Mouse (Mus musculus): ENCODE measurements around the gene Slc23a2. TPM values are rescaled to one million over a fixed set of nuclear protein-coding genes. Genes with fewer than 3 reads are reported as not detected.

Gene Slc23a2
- polyA plus RNA-seq, 1 experiment from 2014 or later, result 8.9 TPM

DNA sequence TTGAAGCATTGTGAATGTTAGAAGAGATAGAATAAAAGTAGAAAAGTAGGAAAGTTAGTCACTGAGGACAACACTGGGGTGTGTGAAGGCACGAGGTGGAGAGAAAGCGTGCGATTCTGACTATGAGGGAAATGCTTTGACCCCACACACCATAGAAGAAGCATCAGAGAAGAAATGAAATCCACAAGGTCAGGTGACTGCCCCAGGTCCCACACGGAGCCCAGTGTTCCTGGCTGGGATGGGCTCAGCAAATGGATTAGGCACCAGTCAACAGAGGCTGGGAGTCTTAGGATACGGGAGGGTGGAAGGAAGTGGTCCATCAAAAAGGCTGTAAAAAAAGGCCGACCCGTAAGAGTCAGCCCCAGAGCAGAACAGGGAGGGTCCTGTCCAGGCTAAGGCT lies 124.5 kb downstream of the Slc23a2 start:
- Histone ChIP-seq H3K27ac (replicated peaks) (no peak overlapping the region), H3K27me3 (replicated peaks; ENCODE audit: low read depth, poor library complexity, severe bottlenecking) (no peaks in the 10 kb centered on the region)

DNA sequence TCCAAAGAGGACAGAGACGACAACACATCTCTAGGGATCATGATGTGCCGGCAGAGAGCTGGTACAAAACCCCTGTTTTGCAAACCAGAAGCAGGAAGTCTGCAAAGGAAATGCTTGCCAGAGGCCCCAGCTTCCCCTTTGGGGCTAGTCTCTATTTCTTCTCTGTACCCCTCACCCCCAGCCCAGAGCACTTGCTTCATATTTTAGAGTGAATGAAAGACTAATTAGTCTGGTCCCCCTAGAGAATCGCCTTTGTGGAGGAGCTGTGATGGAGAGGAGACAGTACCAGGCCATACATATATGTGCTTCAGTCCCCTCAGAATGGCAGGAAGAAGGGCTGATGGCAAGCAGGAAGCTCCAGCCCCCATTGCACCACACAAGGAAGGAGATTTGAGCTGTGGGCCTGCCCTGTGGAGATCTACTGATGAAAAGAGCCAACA lies 125.5 kb downstream of the Slc23a2 start:
- H3K9me3 ChIP-seq, result no peaks in the 10 kb centered on the region
- WGBS, result 79% methylated on average over 3 of the region's 3 CpGs
- no peak overlapping the region for H3K4me3 ChIP-seq
- H3K36me3 ChIP-seq (replicated peaks), result no peaks in the 10 kb centered on the region
- peaks cover 36% of the 10 kb centered on the region for H3K4me1 ChIP-seq
- no peak for DNase-seq (ENCODE audit: low spot score)
- no peaks in the 10 kb centered on the region for H3K27me3 ChIP-seq (replicated peaks; ENCODE audit: low read depth, poor library complexity, severe bottlenecking)
- H3K27ac ChIP-seq (replicated peaks), result peak overlapping the region; percentile 19; the same call in 1 of the 2 replicates

More for the DNA sequence above, 124.5 kb downstream of the Slc23a2 start:
- Histone ChIP-seq H3K4me3 (no peak overlapping the region), H3K4me1 (peaks cover 36% of the 10 kb centered on the region), H3K9me3 (no peaks in the 10 kb centered on the region), H3K36me3 (replicated peaks) (no peaks in the 10 kb centered on the region)
- WGBS, result 77% methylated on average over 7 of the region's 7 CpGs
- no peak for DNase-seq (ENCODE audit: low spot score)

DNA sequence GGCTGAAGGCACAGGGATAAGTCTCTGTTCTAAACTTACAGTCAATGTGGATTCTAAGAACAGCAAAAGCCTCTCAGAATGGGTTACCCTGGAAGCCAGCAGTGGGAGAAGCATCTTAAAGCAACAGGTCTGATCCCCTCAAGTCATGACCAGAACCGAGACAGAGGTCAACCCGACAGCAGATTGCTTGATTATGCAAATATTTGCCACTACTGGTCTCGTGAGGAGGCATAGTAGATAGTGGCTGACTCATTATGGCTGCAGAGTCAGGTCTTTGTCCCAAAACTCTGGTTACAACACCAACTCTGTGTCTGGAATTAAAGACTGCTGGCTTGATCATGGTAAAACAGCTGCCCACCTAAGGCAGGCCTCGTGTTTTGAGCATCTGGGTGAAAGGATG lies 126.8 kb downstream of the Slc23a2 start:
- Histone ChIP-seq H3K36me3 (replicated peaks) (no peaks in the 10 kb centered on the region), H3K27me3 (replicated peaks; ENCODE audit: low read depth, poor library complexity, severe bottlenecking) (no peaks in the 10 kb centered on the region), H3K27ac (replicated peaks) (no peak overlapping the region), H3K9me3 (no peaks in the 10 kb centered on the region), H3K4me3 (no peak overlapping the region), H3K4me1 (peaks cover 36% of the 10 kb centered on the region)
- DNase-seq (ENCODE audit: low spot score), result no peak
- WGBS, result 69% methylated on average over 4 of the region's 4 CpGs

DNA sequence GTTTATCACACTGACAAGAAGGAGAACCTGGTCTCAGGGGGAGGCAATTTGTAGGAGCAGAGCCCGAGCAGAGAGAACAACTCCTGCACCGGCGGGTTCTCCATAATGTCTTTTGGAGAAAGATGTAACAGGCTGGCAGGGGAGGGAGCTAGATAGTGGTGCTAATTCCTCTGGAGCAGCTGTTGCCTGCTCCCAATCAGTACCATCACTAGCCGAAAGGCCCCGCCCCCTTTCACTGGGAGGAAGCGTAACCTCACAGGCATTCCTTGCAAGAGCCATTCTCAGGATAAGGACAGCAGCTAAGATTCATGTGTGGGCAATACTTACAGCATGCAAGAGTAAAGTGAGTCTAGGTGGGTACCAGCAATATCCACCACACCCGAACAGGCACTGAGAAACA lies 127.3 kb downstream of the Slc23a2 start:
- Histone ChIP-seq H3K36me3 (replicated peaks) (no peaks in the 10 kb centered on the region), H3K9me3 (no peaks in the 10 kb centered on the region), H3K27me3 (replicated peaks; ENCODE audit: low read depth, poor library complexity, severe bottlenecking) (no peaks in the 10 kb centered on the region), H3K27ac (replicated peaks) (no peak overlapping the region), H3K4me3 (no peak overlapping the region), H3K4me1 (peaks cover 36% of the 10 kb centered on the region)
- WGBS, result 50% methylated on average over 7 of the region's 7 CpGs
- DNase-seq (ENCODE audit: low spot score), result peak; percentile 38

DNA sequence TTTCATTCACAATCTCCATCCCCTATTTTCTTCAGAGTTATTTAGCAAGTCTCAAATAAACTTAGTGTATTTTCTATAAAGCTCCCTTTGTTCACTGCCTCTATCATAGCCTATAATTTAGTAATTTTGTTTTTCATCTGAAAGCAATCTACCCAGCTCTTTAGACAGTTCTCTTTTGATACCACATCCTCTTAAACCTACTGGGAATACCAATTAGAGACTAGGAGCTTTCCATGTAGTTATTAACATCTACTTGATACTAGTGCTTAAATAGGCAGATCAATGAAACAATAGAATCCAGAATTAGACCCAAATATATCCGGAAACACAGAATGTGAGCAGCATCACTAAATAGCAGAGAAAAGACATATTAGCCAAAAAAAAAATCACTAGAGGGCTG lies 128.9 kb downstream of the Slc23a2 start:
- Histone ChIP-seq H3K9me3 (no peaks in the 10 kb centered on the region), H3K27ac (replicated peaks) (no peak overlapping the region), H3K27me3 (replicated peaks; ENCODE audit: low read depth, poor library complexity, severe bottlenecking) (no peaks in the 10 kb centered on the region), H3K4me1 (peaks cover 32% of the 10 kb centered on the region), H3K36me3 (replicated peaks) (peaks cover 11% of the 10 kb centered on the region), H3K4me3 (no peak overlapping the region)
- DNase-seq (ENCODE audit: low spot score), result no peak
- WGBS, result 79% methylated on average over 1 of the region's 1 CpGs

DNA sequence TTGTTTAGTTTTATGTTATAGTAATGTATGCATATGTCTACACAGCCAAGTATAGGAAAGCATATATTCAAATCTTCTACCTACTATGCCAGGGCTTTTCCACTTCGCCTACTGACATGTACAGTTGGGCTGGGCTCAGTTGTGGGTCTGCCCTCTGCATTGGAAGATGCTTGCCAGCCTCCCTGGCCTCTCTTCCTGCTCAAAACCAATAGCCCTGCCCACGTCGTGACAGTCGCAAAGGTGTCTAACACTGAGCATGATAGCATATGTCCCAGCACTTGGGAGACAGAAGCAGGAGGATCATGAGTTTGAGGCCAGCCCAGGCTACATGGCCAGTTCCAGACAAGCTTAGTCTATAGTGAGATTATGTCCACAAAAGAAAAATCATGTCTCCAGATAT lies 131.8 kb downstream of the Slc23a2 start:
- H3K36me3 ChIP-seq (replicated peaks), result peaks cover 37% of the 10 kb centered on the region
- no peak overlapping the region for H3K4me3 ChIP-seq
- no peaks in the 10 kb centered on the region for H3K9me3 ChIP-seq
- 90% methylated on average over 4 of the region's 4 CpGs for WGBS
- H3K27me3 ChIP-seq (replicated peaks; ENCODE audit: low read depth, poor library complexity, severe bottlenecking), result no peaks in the 10 kb centered on the region
- no peak for DNase-seq (ENCODE audit: low spot score)
- H3K27ac ChIP-seq (replicated peaks), result no peak overlapping the region
- peaks cover 14% of the 10 kb centered on the region for H3K4me1 ChIP-seq

DNA sequence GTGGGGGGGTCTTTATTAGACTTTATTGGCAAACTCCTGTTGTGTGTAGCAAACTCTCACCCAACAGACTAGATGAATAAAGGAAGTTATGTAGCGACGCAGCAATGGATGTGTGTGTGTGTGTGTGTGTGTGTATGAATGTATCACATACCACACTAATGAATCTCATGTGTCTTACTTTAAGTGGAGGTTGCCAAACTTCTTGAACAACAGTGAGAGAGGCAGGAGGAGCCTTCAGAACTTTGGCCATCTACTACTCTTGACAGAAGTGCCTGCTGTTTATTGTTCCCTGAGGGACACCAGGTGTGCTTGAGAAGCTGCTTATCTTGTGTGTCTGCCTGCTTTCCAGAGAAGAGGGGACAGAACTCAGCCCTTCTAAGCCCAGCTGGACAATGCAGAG lies 134.1 kb downstream of the Slc23a2 start:
- WGBS, result 83% methylated on average over 2 of the region's 2 CpGs
- Histone ChIP-seq H3K36me3 (replicated peaks) (peaks cover 48% of the 10 kb centered on the region), H3K4me3 (no peak overlapping the region), H3K27me3 (replicated peaks; ENCODE audit: low read depth, poor library complexity, severe bottlenecking) (no peaks in the 10 kb centered on the region), H3K4me1 (peaks cover 23% of the 10 kb centered on the region; the same call in 1 of the 2 replicates), H3K27ac (replicated peaks) (no peak overlapping the region), H3K9me3 (no peaks in the 10 kb centered on the region)
- no peak for DNase-seq (ENCODE audit: low spot score)

DNA sequence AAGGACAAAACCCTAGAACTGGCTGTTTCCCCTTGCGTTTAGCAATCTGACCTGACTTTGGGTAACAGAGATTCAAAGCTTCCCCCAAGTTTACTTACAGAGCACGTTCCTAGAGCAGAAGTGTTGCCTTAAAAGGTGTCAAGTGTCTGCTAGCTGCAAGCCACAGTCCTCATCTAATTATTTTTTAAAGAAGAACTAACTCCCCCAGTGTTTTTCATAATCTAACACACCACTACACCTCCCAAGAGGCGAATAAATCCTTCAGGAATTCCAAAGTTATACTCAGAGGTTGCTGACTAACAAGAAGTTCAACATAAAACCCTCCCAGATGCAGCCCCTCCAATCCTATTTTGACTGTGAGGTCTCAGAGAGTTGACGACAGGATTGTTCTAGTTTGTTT lies 136.7 kb downstream of the Slc23a2 start:
- DNase-seq (ENCODE audit: low spot score), result no peak
- Histone ChIP-seq H3K9me3 (no peaks in the 10 kb centered on the region), H3K4me1 (peaks cover 25% of the 10 kb centered on the region; the same call in 1 of the 2 replicates), H3K27ac (replicated peaks) (no peak overlapping the region), H3K36me3 (replicated peaks) (peaks cover 59% of the 10 kb centered on the region), H3K27me3 (replicated peaks; ENCODE audit: low read depth, poor library complexity, severe bottlenecking) (no peaks in the 10 kb centered on the region), H3K4me3 (no peak overlapping the region)
- 55% methylated on average over 4 of the region's 4 CpGs for WGBS

DNA sequence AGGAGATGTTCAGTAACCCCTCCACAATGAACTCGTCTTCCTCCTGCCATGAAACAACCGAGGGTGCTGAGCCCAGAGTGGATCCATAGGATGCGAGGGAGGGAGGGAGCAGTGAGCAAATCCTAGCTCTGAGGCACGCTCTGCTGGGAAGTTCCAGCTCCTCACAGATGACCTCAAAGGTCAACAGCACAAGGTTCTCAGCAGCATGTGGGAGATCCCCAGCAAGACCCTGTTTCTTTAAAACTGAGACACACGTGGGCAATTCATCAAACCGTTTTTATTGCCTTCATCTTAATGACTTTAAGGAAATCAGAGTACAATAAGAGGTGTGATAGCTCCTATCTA lies 137.5 kb downstream of the Slc23a2 start:
- no peak for DNase-seq (ENCODE audit: low spot score)
- Histone ChIP-seq H3K4me3 (no peak overlapping the region), H3K36me3 (replicated peaks) (peaks cover 64% of the 10 kb centered on the region), H3K9me3 (no peaks in the 10 kb centered on the region), H3K4me1 (peaks cover 25% of the 10 kb centered on the region; the same call in 1 of the 2 replicates), H3K27me3 (replicated peaks; ENCODE audit: low read depth, poor library complexity, severe bottlenecking) (no peaks in the 10 kb centered on the region), H3K27ac (replicated peaks) (no peak overlapping the region; the same call in 1 of the 2 replicates)
- 44% methylated on average over 6 of the region's 6 CpGs for WGBS

DNA sequence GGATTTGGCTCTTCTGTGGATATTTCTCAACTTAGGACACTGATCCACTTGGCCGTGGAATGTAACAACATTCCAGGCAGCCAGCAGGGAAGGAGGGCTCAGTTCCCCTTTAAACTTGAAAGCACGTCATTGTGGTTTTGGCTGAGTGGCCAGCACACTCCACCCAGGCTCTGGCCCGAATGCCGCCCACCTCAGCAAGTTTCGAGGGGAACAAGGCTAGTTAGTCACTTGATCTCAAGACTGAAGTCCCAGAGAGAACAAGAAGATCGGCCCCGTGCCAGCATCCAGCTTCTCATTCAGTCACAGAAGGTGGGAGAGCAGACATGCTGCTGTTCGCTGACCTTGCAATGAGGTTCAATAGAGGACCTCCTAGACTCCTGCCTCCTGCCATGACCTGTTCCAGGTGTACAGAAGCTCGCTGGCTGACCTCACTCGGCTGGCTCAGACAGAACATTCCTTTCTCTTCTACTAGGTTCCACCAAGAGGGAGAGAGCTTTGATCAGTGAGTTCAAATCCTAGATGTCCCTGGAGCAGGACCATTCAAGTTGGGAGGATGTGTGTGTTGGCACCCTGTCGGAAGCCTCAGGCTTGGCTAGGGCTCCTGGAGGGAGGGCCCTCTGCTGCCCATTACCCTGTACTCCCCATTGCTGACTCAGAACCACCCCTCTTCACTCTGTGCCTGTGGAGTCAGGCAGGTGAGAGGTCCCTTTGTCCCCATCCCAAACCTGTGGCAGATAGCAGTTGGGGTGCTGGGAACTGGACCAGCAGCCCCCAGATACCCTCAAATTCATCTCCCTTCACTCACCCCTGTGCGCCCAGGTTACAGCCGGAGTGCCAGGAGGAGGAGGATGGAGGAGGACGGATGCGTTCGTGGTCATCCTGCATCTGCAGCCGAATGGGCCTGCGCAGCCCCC lies 138.1 kb downstream of the Slc23a2 start:
- Histone ChIP-seq H3K9me3 (no peaks in the 10 kb centered on the region), H3K36me3 (replicated peaks) (peaks cover 59% of the 10 kb centered on the region), H3K4me1 (peaks cover 25% of the 10 kb centered on the region; the same call in 1 of the 2 replicates), H3K4me3 (no peak overlapping the region), H3K27ac (replicated peaks) (no peak overlapping the region; the same call in 1 of the 2 replicates), H3K27me3 (replicated peaks; ENCODE audit: low read depth, poor library complexity, severe bottlenecking) (no peaks in the 10 kb centered on the region)
- no peak for DNase-seq (ENCODE audit: low spot score)
- 82% methylated on average over 18 of the region's 18 CpGs for WGBS

DNA sequence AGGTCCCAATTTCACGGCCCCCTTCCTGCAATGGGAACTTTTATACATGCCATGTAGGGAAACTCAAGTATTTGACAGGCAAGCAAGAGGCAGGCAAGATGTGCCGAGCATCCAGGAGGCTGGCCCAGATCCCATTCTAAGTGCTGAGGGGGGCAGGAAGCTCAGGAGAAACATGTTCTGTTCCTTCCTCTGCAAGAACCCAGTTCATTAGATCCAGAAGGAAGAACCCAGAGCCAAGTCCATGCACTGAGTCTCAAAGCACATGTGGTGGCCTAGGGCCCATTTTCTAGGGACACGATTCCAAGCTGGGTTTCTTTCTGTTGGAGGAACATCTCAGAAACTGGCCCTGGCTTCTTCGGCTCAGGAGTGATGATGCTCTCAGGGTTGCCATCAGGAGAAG lies 139.5 kb downstream of the Slc23a2 start:
- no peak overlapping the region for H3K27ac ChIP-seq (replicated peaks)
- peaks cover 53% of the 10 kb centered on the region for H3K36me3 ChIP-seq (replicated peaks)
- DNase-seq (ENCODE audit: low spot score), result no peak
- no peaks in the 10 kb centered on the region for H3K9me3 ChIP-seq
- H3K4me3 ChIP-seq, result no peak overlapping the region
- 86% methylated on average over 4 of the region's 4 CpGs for whole genome bisulfite sequencing
- no peaks in the 10 kb centered on the region for H3K27me3 ChIP-seq (replicated peaks; ENCODE audit: low read depth, poor library complexity, severe bottlenecking)
- H3K4me1 ChIP-seq, result peaks cover 25% of the 10 kb centered on the region; the same call in 1 of the 2 replicates

DNA sequence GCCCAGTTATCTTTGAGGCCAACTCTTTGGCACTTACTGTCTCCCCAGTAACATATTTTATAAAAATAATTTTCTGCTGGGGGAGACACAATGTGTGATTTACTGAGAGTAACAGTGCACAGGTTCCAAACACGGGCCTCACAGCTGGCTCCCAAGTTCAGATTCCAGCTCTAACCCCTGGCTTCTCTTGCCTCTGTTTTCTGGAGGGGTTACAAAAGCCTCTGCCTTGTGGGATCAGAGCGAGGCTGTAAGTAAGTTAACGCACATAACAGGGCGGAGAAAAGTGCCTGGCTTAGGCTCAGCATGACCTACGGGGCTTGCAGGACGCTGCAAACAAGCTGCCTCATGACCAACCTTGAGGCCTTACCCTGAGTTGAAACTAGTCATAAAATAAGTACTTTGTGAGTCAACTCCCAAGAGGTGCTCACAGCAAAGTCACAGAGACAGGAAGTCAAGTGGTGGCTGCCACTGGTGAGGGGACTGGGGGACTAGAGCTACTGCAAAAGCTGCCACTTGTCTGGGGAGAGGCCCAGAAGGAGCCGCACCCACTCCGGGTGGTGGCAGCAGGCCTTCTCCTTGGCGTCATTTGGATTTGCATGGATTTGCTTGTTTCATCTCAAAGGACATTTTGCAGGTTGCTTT lies 140.3 kb downstream of the Slc23a2 start:
- peaks cover 51% of the 10 kb centered on the region for H3K36me3 ChIP-seq (replicated peaks)
- H3K27me3 ChIP-seq (replicated peaks; ENCODE audit: low read depth, poor library complexity, severe bottlenecking), result no peaks in the 10 kb centered on the region
- WGBS, result 81% methylated on average over 9 of the region's 9 CpGs
- H3K4me1 ChIP-seq, result peaks cover 25% of the 10 kb centered on the region; the same call in 1 of the 2 replicates
- no peak overlapping the region for H3K4me3 ChIP-seq
- H3K27ac ChIP-seq (replicated peaks), result no peak overlapping the region
- DNase-seq (ENCODE audit: low spot score), result no peak
- no peaks in the 10 kb centered on the region for H3K9me3 ChIP-seq

DNA sequence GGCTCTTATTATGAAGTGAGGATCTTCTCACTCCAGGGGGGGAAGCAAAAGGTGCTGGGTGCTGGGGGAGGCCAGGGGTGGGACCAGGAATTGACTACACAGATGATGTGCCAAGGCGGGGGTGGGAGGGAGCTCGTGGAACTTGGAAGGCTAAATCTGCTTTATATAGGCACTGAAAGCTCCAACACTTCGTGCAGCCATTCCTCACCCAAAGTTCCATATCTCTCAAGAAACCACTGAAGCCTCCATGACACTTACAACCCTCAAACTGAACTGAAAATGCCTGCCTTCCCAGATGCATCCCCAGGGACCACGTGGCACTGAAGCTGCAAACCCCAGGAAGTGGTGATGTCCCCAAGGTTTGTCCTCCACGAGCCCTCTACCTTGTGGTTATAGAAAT lies 141.0 kb downstream of the Slc23a2 start:
- no peak overlapping the region for H3K4me3 ChIP-seq
- no peaks in the 10 kb centered on the region for H3K27me3 ChIP-seq (replicated peaks; ENCODE audit: low read depth, poor library complexity, severe bottlenecking)
- DNase-seq (ENCODE audit: low spot score), result no peak
- 84% methylated on average over 5 of the region's 5 CpGs for WGBS
- peaks cover 25% of the 10 kb centered on the region; the same call in 1 of the 2 replicates for H3K4me1 ChIP-seq
- H3K9me3 ChIP-seq, result no peaks in the 10 kb centered on the region
- no peak overlapping the region for H3K27ac ChIP-seq (replicated peaks)
- peaks cover 47% of the 10 kb centered on the region for H3K36me3 ChIP-seq (replicated peaks)

Data from embryonic facial prominence, embryonic 10.5 days (tissue).